Mouse (Mus musculus): ENCODE results near the gene Wwox.

DNA sequence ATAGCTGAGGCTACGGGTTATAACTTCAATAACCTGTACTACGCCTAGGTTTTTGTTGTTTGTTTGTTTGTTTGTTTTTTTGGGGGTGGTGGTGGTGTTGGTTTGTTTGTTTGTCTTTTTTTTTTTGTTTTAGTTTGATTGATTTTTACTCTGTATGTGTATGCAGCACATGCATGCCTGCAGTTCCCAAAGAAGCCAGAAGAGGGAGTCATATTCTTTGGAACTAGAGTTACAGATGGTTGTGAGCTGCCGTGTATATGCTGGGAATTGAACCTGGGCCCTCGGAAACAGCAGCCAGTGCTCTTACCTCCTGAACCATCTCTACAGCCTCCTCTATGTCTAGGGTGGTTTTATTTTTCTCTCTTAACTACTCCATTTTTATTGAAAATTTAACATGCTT, 689.9 kb downstream of the Wwox start:
- TF ChIP-seq CTCF (IDR thresholded peaks at IDR 0.05; ENCODE audit: control insufficient read depth, insufficient read depth, insufficient replicate concordance, low read depth, low read length) (peak; percentile 21; the same call in 1 of the 2 replicates), POLR2A (IDR thresholded peaks at IDR 0.05; ENCODE audit: control insufficient read depth, low read depth, low read length) (no peak)
